Mouse (Mus musculus) bone marrow, adult 2 months (tissue): ENCODE measurements around the gene Tm4sf19. TPM values are rescaled to one million over a fixed set of nuclear protein-coding genes. Genes with fewer than 3 reads are reported as not detected.

Experiments
- H3K27ac ChIP-seq: fragments of 200-500 bp; 2 replicates; pipeline ENCODE4 v1.5.1; 2012; ENCODE audit warnings: low read depth, mild to moderate bottlenecking, control low read depth, inconsistent platforms, low read length; ENCODE audit not compliant: control insufficient read depth, poor library complexity, insufficient read depth
- H3K4me1 ChIP-seq: fragments of 200-500 bp; 2 replicates; pipeline ENCODE4 v1.6.1; 2011; ENCODE audit warnings: low read length; ENCODE audit not compliant: control insufficient read depth, insufficient read depth
- H3K4me3 ChIP-seq: fragments of 200-500 bp; replicated peaks from 2 replicates; pipeline ENCODE3; 2011; ENCODE audit warnings: mild to moderate bottlenecking, low read depth, low read length, control low read depth; ENCODE audit not compliant: control insufficient read depth
- CTCF ChIP-seq: fragments of 200-500 bp; IDR thresholded peaks from 2 replicates; pipeline ENCODE4 v1.5.1; 2011; ENCODE audit warnings: low read length, control low read depth; ENCODE audit not compliant: control insufficient read depth, insufficient read depth
- POLR2A ChIP-seq: fragments of 200-500 bp; IDR thresholded peaks from 2 replicates; pipeline ENCODE4 v1.6.1; 2011; ENCODE audit warnings: low read depth, mild to moderate bottlenecking, control low read depth, low read length, borderline replicate concordance; ENCODE audit not compliant: control insufficient read depth
- WGBS: fragments of 180-500 bp; shearing (Covaris S2); methylation state at CpG from one replicate; pipeline ENCODE4 v1.1.7; 2018; 5-methylcytosine and 5-hydroxymethylcytosine counted together
- polyA plus RNA-seq: library from polyadenylated mRNA; stranded (reverse); fragments of >200 nt; gene quantifications from 2 replicates; pipeline ENCODE4 v1.2.4, GENCODE M21; 2011; ENCODE audit warnings: low replicate concordance; ENCODE audit not compliant: missing spikeins, insufficient read depth, insufficient read length

The Tm4sf19 gene
- polyA plus RNA-seq, 1 experiment, result 3.2 TPM

- 59% methylated on average over 3 of the region's 3 CpGs for WGBS
- peak overlapping the region; percentile 58 for H3K27ac ChIP-seq
- H3K4me1 ChIP-seq, result peaks cover 2% of the 10 kb centered on the region; the same call in 1 of the 2 replicates
Measured at GRCm38 (mm10) chr16:32449665-32450064, 49.4 kb downstream of the Tm4sf19 start.

GRCm38 (mm10) chr16:32450133-32450532 lies 49.8 kb downstream of the Tm4sf19 start:
- WGBS, result 80% methylated on average over 2 of the region's 2 CpGs
- no peak overlapping the region for H3K4me3 ChIP-seq

More at GRCm38 (mm10) chr16:32449665-32450064, 49.4 kb downstream of the Tm4sf19 start:
- H3K4me3 ChIP-seq, result peak overlapping the region; percentile 6
- TF ChIP-seq POLR2A (no peak), CTCF (no peak)

GRCm38 (mm10) chr16:32453102-32453501 lies 52.8 kb downstream of the Tm4sf19 start:
- 94% methylated on average over 8 of the region's 8 CpGs for WGBS

More at GRCm38 (mm10) chr16:32450133-32450532, 49.8 kb downstream of the Tm4sf19 start:
- H3K27ac ChIP-seq, result peak overlapping the region; percentile 58
- TF ChIP-seq CTCF (no peak), POLR2A (no peak)
- H3K4me1 ChIP-seq, result peaks cover 2% of the 10 kb centered on the region; the same call in 1 of the 2 replicates

GRCm38 (mm10) chr16:32454646-32455045 lies 54.3 kb downstream of the Tm4sf19 start:
- 91% methylated on average over 5 of the region's 5 CpGs for WGBS
- no peak for TF ChIP-seq POLR2A
- no peak overlapping the region for H3K4me3 ChIP-seq
- no peak overlapping the region for H3K27ac ChIP-seq
- H3K4me1 ChIP-seq, result peaks cover 2% of the 10 kb centered on the region; the same call in 1 of the 2 replicates

More at GRCm38 (mm10) chr16:32453102-32453501, 52.8 kb downstream of the Tm4sf19 start:
- peaks cover 3% of the 10 kb centered on the region; the same call in 1 of the 2 replicates for H3K4me1 ChIP-seq
- TF ChIP-seq POLR2A, result no peak
- TF ChIP-seq CTCF, result no peak
- no peak overlapping the region for H3K4me3 ChIP-seq
- no peak overlapping the region for H3K27ac ChIP-seq

GRCm38 (mm10) chr16:32456086-32456485 lies 55.8 kb downstream of the Tm4sf19 start:
- H3K4me3 ChIP-seq, result no peak overlapping the region
- no peak for TF ChIP-seq POLR2A
- TF ChIP-seq CTCF, result no peak
- H3K27ac ChIP-seq, result no peak overlapping the region
- H3K4me1 ChIP-seq, result peaks cover 2% of the 10 kb centered on the region; the same call in 1 of the 2 replicates

- no peak overlapping the region for H3K27ac ChIP-seq
- 82% methylated on average over 1 of the region's 1 CpGs for WGBS
- TF ChIP-seq POLR2A (no peak), CTCF (no peak)
Measured at GRCm38 (mm10) chr16:32456761-32457160, 56.5 kb downstream of the Tm4sf19 start.

More at GRCm38 (mm10) chr16:32456761-32457160, 56.5 kb downstream of the Tm4sf19 start:
- peaks cover 2% of the 10 kb centered on the region; the same call in 1 of the 2 replicates for H3K4me1 ChIP-seq
- H3K4me3 ChIP-seq, result no peak overlapping the region

Other genes with a start within 250 kb of the Tm4sf19 start
- 22.6 and 50.5 TPM in 2 replicates for gene Nrros, start 234.9 kb upstream of the Tm4sf19 start, polyA plus RNA-seq
- gene Bex6, start 220.7 kb upstream of the Tm4sf19 start, polyA plus RNA-seq, result 3.3 and 6.1 TPM in 2 replicates
- gene Fbxo45, start 153.3 kb upstream of the Tm4sf19 start, polyA plus RNA-seq, result 4.4 and 6.0 TPM in 2 replicates
- 14.0 and 15.5 TPM in 2 replicates for gene Wdr53, start 153.3 kb upstream of the Tm4sf19 start, polyA plus RNA-seq
- gene Smco1, start 129.0 kb upstream of the Tm4sf19 start, polyA plus RNA-seq, result not detected in 2 replicates
- 22.6 and 32.5 TPM in 2 replicates for gene Rnf168, start 123.0 kb upstream of the Tm4sf19 start, polyA plus RNA-seq
- gene Ubxn7, start 68.2 kb upstream of the Tm4sf19 start, polyA plus RNA-seq, result 7.1 and 9.0 TPM in 2 replicates
- 5.4 and 13.9 TPM in 2 replicates for gene Tctex1d2, start 19.2 kb downstream of the Tm4sf19 start, polyA plus RNA-seq
- gene Pcyt1a, start 30.4 kb downstream of the Tm4sf19 start, polyA plus RNA-seq, result 40.6 and 49.6 TPM in 2 replicates
- gene Slc51a, start 87.4 kb downstream of the Tm4sf19 start, polyA plus RNA-seq, result not detected in 2 replicates
- not detected in 2 replicates for gene Zdhhc19, start 95.8 kb downstream of the Tm4sf19 start, polyA plus RNA-seq
- gene Tfrc, start 208.4 kb downstream of the Tm4sf19 start, polyA plus RNA-seq, result 210 and 334 TPM in 2 replicates
- 70.2 and 105 TPM in 2 replicates for gene Tnk2, start 243.4 kb downstream of the Tm4sf19 start, polyA plus RNA-seq